Mouse (Mus musculus) kidney, embryonic 14.5 days (tissue): ENCODE results near the gene Rasgrp4. TPM values are rescaled to one million over a fixed set of nuclear protein-coding genes. Genes with fewer than 3 reads are reported as not detected.

Source experiments
- ATAC-seq: fragments of 200-750 bp; cut with Nextera tagmentation; 2 replicates; pipeline ENCODE4 v1.8.0; 2017; ENCODE audit warnings: moderate number of reproducible peaks, mild to moderate bottlenecking, moderate TSS enrichment, moderate library complexity; ENCODE audit not compliant: low FRiP score, low TSS enrichment
- H3K27ac ChIP-seq: fragments of 300-500 bp; sonication (generic); 2 replicates; pipeline ENCODE4 v1.5.1; 2014; ENCODE audit warnings: low read depth, mild to moderate bottlenecking, low read length, moderate library complexity, mixed read lengths
- H3K27me3 ChIP-seq: fragments of 300-500 bp; sonication (generic); 2 replicates; pipeline ENCODE4 v1.6.1; 2014; ENCODE audit warnings: mild to moderate bottlenecking, low read length; ENCODE audit not compliant: control insufficient read depth, insufficient read depth
- H3K36me3 ChIP-seq: fragments of 300-500 bp; sonication (generic); 2 replicates; pipeline ENCODE4 v1.6.1; 2014; ENCODE audit warnings: low read length, mixed read lengths; ENCODE audit not compliant: control insufficient read depth, insufficient read depth
- H3K4me1 ChIP-seq: fragments of 300-500 bp; sonication (generic); 2 replicates; pipeline ENCODE4 v1.6.1; 2014; ENCODE audit warnings: low read length, mixed read lengths; ENCODE audit not compliant: control insufficient read depth, insufficient read depth
- H3K4me2 ChIP-seq: fragments of 300-500 bp; sonication (generic); replicated peaks from 2 replicates; pipeline ENCODE4 v1.6.1; 2014; ENCODE audit warnings: low read depth, mild to moderate bottlenecking, low read length
- H3K4me3 ChIP-seq: fragments of 300-500 bp; sonication (generic); 2 replicates; pipeline ENCODE4 v1.5.1; 2014; ENCODE audit warnings: mild to moderate bottlenecking, low read length
- H3K9ac ChIP-seq: fragments of 300-500 bp; sonication (generic); 2 replicates; pipeline ENCODE4 v1.6.1; 2014; ENCODE audit warnings: low read depth, mild to moderate bottlenecking, low read length, moderate library complexity
- H3K9me3 ChIP-seq: fragments of 300-500 bp; sonication (generic); 2 replicates; pipeline ENCODE4 v1.6.1; 2016; ENCODE audit warnings: low read length; ENCODE audit not compliant: control insufficient read depth
- WGBS: fragments of 180-500 bp; shearing (Covaris S2); extraction: QIAGEN DNeasy Blood & Tissue Kit; methylation state at CpG from one replicate; pipeline ENCODE4 v1.1.7; 2014; 5-methylcytosine and 5-hydroxymethylcytosine counted together
- polyA plus RNA-seq: library from polyadenylated mRNA; unstranded; fragments of >200 nt; fragmentation: Nextera tagmentation; extraction: Ambion mirVana; gene quantifications from 2 replicates; pipeline ENCODE4 v1.2.1, GENCODE M21; 2014

The Rasgrp4 gene
- polyA plus RNA-seq: 0.68 and 1.1 TPM in 2 replicates

DNA sequence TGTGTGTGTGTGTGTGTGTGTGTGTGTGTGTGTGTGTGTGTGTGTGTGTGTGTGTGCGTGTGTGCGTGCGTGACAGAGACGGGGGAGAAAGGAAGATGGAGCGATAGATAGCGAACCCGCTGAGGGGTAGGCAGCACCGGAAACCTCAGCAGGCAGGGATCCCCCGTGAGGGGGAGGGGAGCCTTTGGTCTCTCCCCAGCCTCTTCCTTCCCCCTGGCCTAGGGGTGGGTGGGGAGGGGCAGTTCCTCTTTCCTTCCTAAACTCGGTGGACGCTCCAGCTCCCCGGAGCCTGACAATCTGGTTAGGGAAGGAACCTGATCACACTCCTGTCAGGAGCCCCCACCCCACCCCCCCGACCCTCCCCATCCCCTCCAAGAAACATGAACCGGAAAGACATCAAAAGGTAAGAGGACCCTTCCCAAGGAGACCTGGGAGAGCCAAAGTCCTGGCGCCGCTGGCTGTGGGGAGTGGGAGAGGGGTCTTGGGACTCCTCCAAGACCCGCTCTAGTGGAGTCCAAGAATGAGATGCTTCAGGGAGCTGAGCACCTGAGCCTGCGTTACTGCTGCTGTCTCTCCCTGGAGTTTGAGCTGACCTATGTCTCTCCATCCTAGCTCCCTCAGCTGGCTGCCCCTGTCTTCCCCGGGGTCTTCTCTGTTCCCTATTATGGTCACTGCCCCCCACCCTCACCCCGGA is at the start of gene Rasgrp4:
Rasgrp4 (plus strand) TSS at position 159 of the 694 bp plus-strand sequence.
- H3K4me3 ChIP-seq: peak within 1 kb of the TSS; percentile 30
- H3K9me3 ChIP-seq: no peaks in the 10 kb centered on the region
- H3K4me2 ChIP-seq: peak within 1 kb of the TSS; percentile 58
- H3K27ac ChIP-seq: no peak within 1 kb of the TSS
- peaks cover 4% of the 10 kb centered on the region; the same call in 1 of the 2 replicates for H3K4me1 ChIP-seq
- no peaks in the 10 kb centered on the region for H3K27me3 ChIP-seq
- no peaks in the 10 kb centered on the region for H3K36me3 ChIP-seq
- peak within 1 kb of the TSS; percentile 40; the same call in 1 of the 2 replicates for H3K9ac ChIP-seq
- peak; percentile 72; the same call in 1 of the 2 replicates for ATAC-seq
- under 1% methylated on average over 14 of the region's 20 CpGs for WGBS

DNA sequence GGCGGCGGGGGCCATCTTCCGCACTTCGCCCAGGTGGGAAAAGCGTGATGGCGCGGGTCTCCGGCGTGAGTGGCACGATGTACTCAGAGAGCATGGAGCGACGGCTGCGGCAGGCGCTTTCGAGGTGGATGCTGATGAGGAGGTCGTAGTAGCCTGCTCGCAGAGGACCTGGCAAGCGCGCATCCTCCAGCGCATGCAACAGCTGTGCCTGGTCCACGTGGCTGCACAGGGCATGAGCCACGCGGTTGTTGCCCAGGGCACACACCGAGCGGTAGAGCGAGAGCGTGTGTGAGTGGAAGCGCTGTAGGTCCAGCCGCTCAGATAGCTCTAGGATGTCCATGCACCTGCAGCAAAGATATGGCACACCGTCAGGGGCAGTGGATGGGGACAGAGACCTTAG is 48.7 kb upstream of the Rasgrp4 start:
- Histone ChIP-seq H3K9me3 (no peaks in the 10 kb centered on the region), H3K27me3 (no peaks in the 10 kb centered on the region), H3K36me3 (no peaks in the 10 kb centered on the region), H3K4me2 (no peak overlapping the region), H3K4me3 (no peak overlapping the region), H3K4me1 (no peaks in the 10 kb centered on the region), H3K27ac (no peak overlapping the region), H3K9ac (no peak overlapping the region)
- ATAC-seq: no peak
- WGBS: 92% methylated on average over 30 of the region's 30 CpGs

DNA sequence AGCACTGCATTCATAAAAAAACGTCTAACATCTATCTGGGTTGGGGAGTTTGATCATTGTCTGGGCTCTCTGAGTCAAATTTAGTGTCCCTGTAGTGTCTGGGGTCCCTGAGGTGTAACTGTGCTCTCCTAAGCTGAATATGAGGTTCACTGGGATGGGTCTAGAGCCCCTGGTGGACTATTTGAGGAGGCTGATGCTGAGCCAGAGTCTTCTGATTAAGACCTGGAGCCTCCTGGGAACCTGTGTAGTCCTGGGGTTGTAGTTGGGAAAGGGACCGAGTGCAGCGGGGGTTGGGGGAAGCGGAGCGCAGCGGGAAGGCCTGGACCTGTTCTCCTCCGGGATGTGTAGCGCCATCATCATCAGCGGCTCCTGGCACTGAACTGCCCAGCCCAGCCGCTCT is 47.7 kb upstream of the Rasgrp4 start:
- Histone ChIP-seq H3K4me3 (no peak overlapping the region), H3K9ac (no peak overlapping the region), H3K27me3 (no peaks in the 10 kb centered on the region), H3K27ac (no peak overlapping the region), H3K4me2 (no peak overlapping the region), H3K4me1 (no peaks in the 10 kb centered on the region), H3K9me3 (no peaks in the 10 kb centered on the region), H3K36me3 (no peaks in the 10 kb centered on the region)
- 91% methylated on average over 10 of the region's 10 CpGs for WGBS
- ATAC-seq: no peak

DNA sequence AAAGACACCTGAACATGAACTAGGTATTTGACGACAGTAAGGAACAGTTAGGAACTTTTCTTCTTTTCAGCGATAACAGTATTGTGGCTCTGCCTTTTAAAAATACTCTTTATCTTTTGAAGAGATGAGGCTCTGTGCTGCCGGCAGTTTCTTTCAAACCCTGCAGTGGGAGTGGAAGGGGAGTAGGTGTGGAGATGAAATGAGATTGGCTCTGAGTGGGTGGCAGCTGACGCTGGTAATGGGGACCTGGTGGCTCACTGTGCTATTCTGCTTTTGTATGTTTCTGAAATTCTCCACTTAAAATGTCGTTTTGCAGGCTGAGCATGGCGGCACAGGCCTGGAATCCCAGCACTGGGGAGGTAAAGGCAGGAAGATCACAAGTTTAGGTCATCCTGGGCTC is 45.8 kb upstream of the Rasgrp4 start:
- no peak overlapping the region for H3K4me2 ChIP-seq
- no peaks in the 10 kb centered on the region for H3K9me3 ChIP-seq
- ATAC-seq: no peak
- H3K36me3 ChIP-seq: no peaks in the 10 kb centered on the region
- H3K27me3 ChIP-seq: no peaks in the 10 kb centered on the region
- H3K4me3 ChIP-seq: no peak overlapping the region
- WGBS: 87% methylated on average over 6 of the region's 6 CpGs
- H3K27ac ChIP-seq: no peak overlapping the region
- no peaks in the 10 kb centered on the region for H3K4me1 ChIP-seq
- H3K9ac ChIP-seq: no peak overlapping the region

DNA sequence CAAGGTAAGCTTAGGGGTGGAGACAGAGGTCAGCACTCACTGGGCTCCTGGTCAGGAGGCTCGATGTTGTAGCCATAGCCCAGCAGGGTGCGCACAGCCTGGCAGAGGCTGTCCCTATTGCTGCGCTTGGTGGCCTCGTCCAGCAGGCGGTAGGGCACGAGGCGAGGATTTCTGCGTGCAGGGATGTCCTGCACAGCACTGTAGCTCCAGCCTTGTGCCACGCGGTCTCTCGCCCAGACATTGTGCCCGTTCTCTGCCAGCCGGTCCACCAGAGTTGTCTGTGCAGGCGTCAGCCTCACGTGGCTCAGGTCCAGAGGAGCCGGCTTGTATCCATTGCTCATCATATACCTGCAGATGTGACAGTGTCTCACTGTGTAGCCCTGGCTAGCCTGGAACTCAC is 37.5 kb upstream of the Rasgrp4 start:
- WGBS: 89% methylated on average over 16 of the region's 16 CpGs
- Histone ChIP-seq H3K4me3 (no peak overlapping the region), H3K36me3 (no peaks in the 10 kb centered on the region), H3K27me3 (no peaks in the 10 kb centered on the region), H3K9ac (no peak overlapping the region), H3K9me3 (no peaks in the 10 kb centered on the region), H3K4me1 (no peaks in the 10 kb centered on the region), H3K27ac (no peak overlapping the region), H3K4me2 (no peak overlapping the region)
- ATAC-seq: no peak

- no peak overlapping the region for H3K4me2 ChIP-seq
- no peaks in the 10 kb centered on the region for H3K4me1 ChIP-seq
- no peak for ATAC-seq
- no peak overlapping the region for H3K9ac ChIP-seq
- no peaks in the 10 kb centered on the region for H3K36me3 ChIP-seq
- no peaks in the 10 kb centered on the region for H3K27me3 ChIP-seq
- 91% methylated on average over 12 of the region's 12 CpGs for WGBS
- no peak overlapping the region for H3K27ac ChIP-seq
- no peak overlapping the region for H3K4me3 ChIP-seq
- no peaks in the 10 kb centered on the region for H3K9me3 ChIP-seq
These were observed 33.2 kb upstream of the Rasgrp4 start for GRCm38 (mm10) chr7:29101286-29102017.

- H3K9ac ChIP-seq: peak overlapping the region; percentile 40; the same call in 1 of the 2 replicates
- peak; percentile 76 for ATAC-seq
- peak overlapping the region; percentile 23 for H3K4me3 ChIP-seq
- peak overlapping the region; percentile 48 for H3K4me2 ChIP-seq
- WGBS: 23% methylated on average over 38 of the region's 38 CpGs
- H3K27me3 ChIP-seq: no peaks in the 10 kb centered on the region
- no peak overlapping the region for H3K27ac ChIP-seq
- H3K9me3 ChIP-seq: no peaks in the 10 kb centered on the region
- no peaks in the 10 kb centered on the region for H3K36me3 ChIP-seq
- H3K4me1 ChIP-seq: peaks cover 7% of the 10 kb centered on the region; the same call in 1 of the 2 replicates
These were observed 25.4 kb upstream of the Rasgrp4 start for GRCm38 (mm10) chr7:29108992-29109955.

DNA sequence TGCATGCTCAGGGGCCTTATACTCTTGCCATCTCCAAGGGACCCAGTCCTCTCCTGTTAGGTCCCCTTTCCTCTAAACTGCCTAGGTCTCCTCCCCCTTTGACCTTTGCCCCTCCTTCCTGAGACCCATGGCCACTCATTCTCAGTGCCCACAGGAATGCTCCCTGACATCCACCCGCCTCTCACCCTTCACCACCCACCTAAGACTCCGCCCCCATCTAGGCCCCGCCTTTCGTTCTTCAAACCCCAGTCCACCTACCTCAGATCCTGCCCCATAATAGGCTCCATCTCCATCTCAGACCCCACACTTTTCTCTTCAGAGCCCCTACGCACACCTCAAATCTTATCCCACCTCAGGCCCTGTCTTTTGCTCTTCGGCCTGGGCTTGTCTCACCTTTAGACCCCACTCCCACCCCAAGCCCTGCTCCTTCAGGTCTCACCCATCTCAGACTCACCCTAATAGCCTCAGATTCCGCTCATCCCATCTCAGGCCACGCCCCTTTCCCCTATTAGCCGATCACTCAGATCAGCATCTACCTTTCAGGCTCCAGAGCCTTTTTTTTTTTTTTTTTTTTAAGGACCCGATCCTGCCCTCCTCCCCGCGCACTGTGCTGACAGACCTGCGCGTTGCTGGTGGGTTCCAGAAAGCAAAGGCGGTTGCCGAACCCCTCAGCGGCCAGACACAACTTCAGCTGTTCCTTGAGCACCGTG is 16.4 kb upstream of the Rasgrp4 start:
- no peak for ATAC-seq
- 15% methylated on average over 18 of the region's 18 CpGs for WGBS

More for the DNA sequence above, 16.4 kb upstream of the Rasgrp4 start:
- no peak overlapping the region for H3K4me2 ChIP-seq
- H3K4me3 ChIP-seq: no peak overlapping the region
- H3K36me3 ChIP-seq: no peaks in the 10 kb centered on the region
- no peak overlapping the region for H3K9ac ChIP-seq
- H3K27me3 ChIP-seq: no peaks in the 10 kb centered on the region
- H3K4me1 ChIP-seq: no peaks in the 10 kb centered on the region
- no peak overlapping the region for H3K27ac ChIP-seq
- H3K9me3 ChIP-seq: no peaks in the 10 kb centered on the region
